Mouse (Mus musculus) forebrain, embryonic 11.5 days (tissue): ENCODE data around the gene Reln. TPM values are rescaled to one million over a fixed set of nuclear protein-coding genes. Genes with fewer than 3 reads are reported as not detected.

Experiments used
- ATAC-seq: fragments of 200-750 bp; cut with Nextera tagmentation; replicated peaks from 2 replicates; pipeline ENCODE4 v1.8.0; 2017; ENCODE audit warnings: moderate TSS enrichment; ENCODE audit not compliant: low FRiP score
- DNase-seq: peaks from one replicate; pipeline ENCODE4 v3.0.0-alpha.2; 2017; ENCODE audit warnings: low spot score
- H3K27ac ChIP-seq: fragments of 300-500 bp; sonication (generic); 2 replicates; pipeline ENCODE4 v1.5.1; 2014; ENCODE audit warnings: low read depth, low read length
- H3K27me3 ChIP-seq: fragments of 300-500 bp; sonication (generic); 2 replicates; pipeline ENCODE4 v1.6.1; 2014; ENCODE audit warnings: mild to moderate bottlenecking, low read length, mixed read lengths; ENCODE audit not compliant: control insufficient read depth, insufficient read depth
- H3K36me3 ChIP-seq: fragments of 300-500 bp; sonication (generic); 2 replicates; pipeline ENCODE4 v1.6.1; 2014; ENCODE audit warnings: mild to moderate bottlenecking, low read length, moderate library complexity, mixed read lengths; ENCODE audit not compliant: control insufficient read depth, insufficient read depth
- H3K4me1 ChIP-seq: fragments of 300-500 bp; sonication (generic); replicated peaks from 2 replicates; pipeline ENCODE4 v1.6.1; 2014; ENCODE audit warnings: low read length, mixed read lengths; ENCODE audit not compliant: control insufficient read depth, insufficient read depth
- H3K4me2 ChIP-seq: fragments of 300-500 bp; sonication (generic); 2 replicates; pipeline ENCODE4 v1.6.1; 2014; ENCODE audit warnings: low read depth, mild to moderate bottlenecking, low read length, moderate library complexity, mixed read lengths; ENCODE audit not compliant: severe bottlenecking
- H3K4me3 ChIP-seq: fragments of 300-500 bp; sonication (generic); 2 replicates; pipeline ENCODE4 v1.5.1; 2014; ENCODE audit warnings: low read depth, low read length
- H3K9ac ChIP-seq: fragments of 300-500 bp; sonication (generic); 2 replicates; pipeline ENCODE4 v1.6.1; 2014; ENCODE audit warnings: low read length
- H3K9me3 ChIP-seq: fragments of 300-500 bp; sonication (generic); 2 replicates; pipeline ENCODE4 v1.6.1; 2016; ENCODE audit warnings: low read length, mixed read lengths; ENCODE audit not compliant: control insufficient read depth
- WGBS: fragments of 180-500 bp; shearing (Covaris S2); extraction: QIAGEN DNeasy Blood & Tissue Kit; methylation state at CpG from one replicate; pipeline ENCODE4 v1.1.7; 2014; 5-methylcytosine and 5-hydroxymethylcytosine counted together
- polyA plus RNA-seq: library from polyadenylated mRNA; unstranded; fragments of >200 nt; fragmentation: Nextera tagmentation; extraction: Ambion mirVana; gene quantifications from 2 replicates; pipeline ENCODE4 v1.2.1, GENCODE M21; 2014

The Reln gene
- polyA plus RNA-seq, 1 experiment from 2014 or later = 15.1 TPM

DNA sequence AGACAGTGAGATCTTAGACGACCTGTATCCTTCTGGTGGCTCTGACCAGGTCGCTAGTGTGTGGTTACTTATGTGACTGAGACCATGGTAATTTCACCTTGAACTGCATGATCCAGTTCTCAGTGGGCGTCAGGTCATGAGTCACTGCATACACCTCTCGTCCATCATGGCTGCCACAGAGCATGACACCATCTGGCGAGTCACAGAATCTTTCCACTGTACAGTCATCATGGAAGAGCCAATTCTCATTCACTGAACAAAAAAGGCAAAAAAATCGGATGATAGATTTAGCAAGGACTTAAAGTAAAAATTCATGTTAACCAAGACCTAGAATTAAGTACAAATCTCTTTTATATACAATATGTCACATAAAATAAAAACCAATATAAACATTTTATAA, 424.2 kb downstream of the Reln start:
- 87% methylated on average over 6 of the region's 6 CpGs for WGBS
- Histone ChIP-seq H3K27ac (no peak overlapping the region), H3K36me3 (no peaks in the 10 kb centered on the region), H3K9ac (no peak overlapping the region), H3K9me3 (no peaks in the 10 kb centered on the region), H3K4me2 (no peak overlapping the region), H3K27me3 (no peaks in the 10 kb centered on the region), H3K4me3 (no peak overlapping the region), H3K4me1 (no peaks in the 10 kb centered on the region)
- DNase-seq (no peak), ATAC-seq (no peak)

DNA sequence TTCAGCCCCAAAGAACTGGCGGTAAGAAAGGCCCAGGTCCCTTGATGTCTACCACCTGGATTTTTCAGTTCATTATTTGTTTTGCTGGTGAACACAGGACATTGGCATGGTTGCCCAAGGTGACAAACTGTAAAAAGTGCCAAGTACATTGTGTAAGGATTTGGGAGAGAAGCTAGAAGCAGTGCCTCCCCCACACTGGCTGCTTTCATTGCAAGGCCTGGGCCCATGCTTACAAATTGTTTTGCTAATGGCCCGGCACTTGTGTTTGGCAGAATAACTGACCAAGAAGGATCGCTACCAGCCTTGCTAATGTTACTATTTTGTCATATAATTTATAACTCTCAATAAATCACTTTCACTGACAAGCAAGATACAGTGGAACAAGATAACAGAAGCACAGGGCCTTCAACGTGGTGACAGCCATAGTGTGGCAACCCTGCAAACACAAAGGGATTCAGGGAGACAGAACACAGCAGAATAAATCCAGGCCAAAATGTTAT, 425.2 kb downstream of the Reln start:
- DNase-seq = no peak
- Histone ChIP-seq H3K27me3 (no peaks in the 10 kb centered on the region), H3K4me3 (no peak overlapping the region), H3K36me3 (no peaks in the 10 kb centered on the region), H3K27ac (no peak overlapping the region), H3K9ac (no peak overlapping the region), H3K4me2 (no peak overlapping the region), H3K4me1 (no peaks in the 10 kb centered on the region), H3K9me3 (no peaks in the 10 kb centered on the region)
- 83% methylated on average over 4 of the region's 4 CpGs for WGBS
- no peak for ATAC-seq

DNA sequence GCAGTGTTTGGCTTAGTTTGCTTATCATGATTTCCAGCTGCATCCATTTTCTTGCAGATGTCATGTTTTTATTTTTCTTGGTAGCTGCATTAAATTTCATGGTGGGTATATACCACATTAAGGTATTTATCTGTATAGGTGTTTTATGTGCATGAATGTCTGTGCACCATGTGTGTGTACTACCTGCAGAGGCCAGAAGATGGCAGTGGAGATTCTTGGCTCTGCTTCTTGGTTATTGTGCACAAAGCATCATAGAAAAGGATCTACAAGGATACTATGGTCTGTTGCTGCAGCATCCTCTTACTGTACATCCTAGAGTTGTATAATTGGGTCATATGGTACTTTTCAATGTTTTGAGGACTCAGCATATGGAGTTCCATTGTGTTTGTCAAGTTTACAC, 428.5 kb downstream of the Reln start:
- DNase-seq = no peak

DNA sequence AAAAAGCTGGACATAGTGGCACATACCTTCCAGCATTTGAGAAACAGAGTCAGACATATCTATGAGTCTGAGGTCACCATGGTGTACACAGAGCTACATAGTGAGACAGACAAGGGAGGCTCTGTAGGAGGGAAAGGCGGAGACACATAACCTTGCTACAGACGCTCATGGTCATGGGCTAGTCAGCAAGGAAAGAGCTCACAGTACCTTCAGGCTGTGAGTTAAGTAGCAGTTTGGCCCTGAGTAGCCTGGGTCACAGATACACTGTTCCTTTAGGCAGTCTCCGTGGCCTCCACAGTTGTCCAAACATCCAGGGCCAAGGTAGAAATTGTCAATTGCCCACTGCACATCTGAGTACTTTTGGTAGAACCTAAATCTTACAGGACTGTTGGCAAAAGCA, 429.7 kb downstream of the Reln start:
- H3K4me3 ChIP-seq = no peak overlapping the region
- 82% methylated on average over 3 of the region's 3 CpGs for WGBS
- no peak overlapping the region for H3K27ac ChIP-seq
- DNase-seq (no peak), ATAC-seq (no peak)
- H3K36me3 ChIP-seq = no peaks in the 10 kb centered on the region
- H3K27me3 ChIP-seq = no peaks in the 10 kb centered on the region
- no peaks in the 10 kb centered on the region for H3K9me3 ChIP-seq
- no peak overlapping the region for H3K9ac ChIP-seq
- H3K4me2 ChIP-seq = no peak overlapping the region
- no peaks in the 10 kb centered on the region for H3K4me1 ChIP-seq

More for the DNA sequence above, 428.5 kb downstream of the Reln start:
- no peak for ATAC-seq
- Histone ChIP-seq H3K27ac (no peak overlapping the region), H3K4me1 (no peaks in the 10 kb centered on the region), H3K27me3 (no peaks in the 10 kb centered on the region), H3K36me3 (no peaks in the 10 kb centered on the region), H3K9me3 (no peaks in the 10 kb centered on the region), H3K4me3 (no peak overlapping the region), H3K4me2 (no peak overlapping the region), H3K9ac (no peak overlapping the region)

DNA sequence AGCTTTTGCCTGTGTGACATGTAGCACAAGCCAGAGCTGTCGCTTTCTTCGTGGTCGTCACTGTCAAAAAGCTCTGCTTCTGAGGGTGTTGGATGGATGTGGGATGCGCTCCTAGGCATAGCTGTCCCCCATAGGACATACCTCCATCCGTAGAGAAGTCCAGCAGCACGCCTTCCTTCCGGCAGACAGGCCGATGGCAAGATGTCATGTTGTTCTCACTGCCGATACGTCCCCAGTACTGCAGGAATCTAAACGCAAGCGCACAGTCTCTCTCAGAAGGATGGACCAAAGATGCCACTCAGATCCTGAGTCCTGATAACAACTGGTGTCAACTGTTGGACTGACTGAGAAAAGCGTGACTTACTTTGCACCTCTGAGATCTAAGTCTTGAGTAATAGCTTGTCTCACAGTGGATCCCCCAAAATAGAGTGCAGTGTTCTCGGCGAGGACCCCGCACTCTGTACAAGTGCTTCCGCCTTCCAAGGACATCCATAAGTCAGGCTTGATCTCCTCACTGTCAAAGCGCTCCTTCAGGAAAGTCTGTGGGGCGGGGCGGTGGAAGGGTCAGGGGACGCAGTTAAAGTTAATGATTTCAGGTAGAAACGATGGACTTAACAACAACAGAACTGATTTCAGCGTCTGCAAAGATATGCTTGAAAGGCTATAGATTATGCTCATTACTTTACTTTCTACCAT, 431.5 kb downstream of the Reln start:
- H3K9ac ChIP-seq = no peak overlapping the region
- no peak for ATAC-seq
- H3K4me1 ChIP-seq = no peaks in the 10 kb centered on the region
- no peak for DNase-seq
- H3K36me3 ChIP-seq = no peaks in the 10 kb centered on the region
- no peak overlapping the region for H3K4me3 ChIP-seq
- 93% methylated on average over 23 of the region's 23 CpGs for WGBS
- no peaks in the 10 kb centered on the region for H3K27me3 ChIP-seq
- H3K27ac ChIP-seq = no peak overlapping the region
- H3K4me2 ChIP-seq = no peak overlapping the region
- no peaks in the 10 kb centered on the region for H3K9me3 ChIP-seq

DNA sequence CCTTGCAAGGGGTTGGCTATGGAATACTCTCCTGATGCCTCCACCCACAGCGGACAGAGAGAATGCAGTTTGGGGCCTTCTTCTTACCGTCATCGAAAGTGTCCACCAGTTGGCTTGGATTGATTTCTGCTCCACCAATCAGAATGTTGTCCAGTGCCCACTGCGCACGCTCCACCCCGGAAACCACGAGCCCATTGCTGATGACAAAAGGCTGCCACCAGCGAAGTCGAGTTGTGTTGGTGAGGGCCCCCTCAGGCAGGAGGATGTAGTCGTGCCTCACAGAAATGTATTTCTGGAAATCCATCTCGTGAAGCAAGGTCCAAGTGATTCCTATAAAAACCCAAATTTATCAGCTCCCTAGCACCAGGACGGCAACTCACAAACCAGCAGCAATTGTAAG, 433.8 kb downstream of the Reln start:
- H3K36me3 ChIP-seq = no peaks in the 10 kb centered on the region
- 95% methylated on average over 12 of the region's 12 CpGs for WGBS
- no peak overlapping the region for H3K27ac ChIP-seq
- no peak for ATAC-seq
- H3K4me2 ChIP-seq = no peak overlapping the region
- H3K4me1 ChIP-seq = no peaks in the 10 kb centered on the region
- no peak for DNase-seq
- H3K4me3 ChIP-seq = no peak overlapping the region
- no peaks in the 10 kb centered on the region for H3K9me3 ChIP-seq
- H3K27me3 ChIP-seq = no peaks in the 10 kb centered on the region
- no peak overlapping the region for H3K9ac ChIP-seq

DNA sequence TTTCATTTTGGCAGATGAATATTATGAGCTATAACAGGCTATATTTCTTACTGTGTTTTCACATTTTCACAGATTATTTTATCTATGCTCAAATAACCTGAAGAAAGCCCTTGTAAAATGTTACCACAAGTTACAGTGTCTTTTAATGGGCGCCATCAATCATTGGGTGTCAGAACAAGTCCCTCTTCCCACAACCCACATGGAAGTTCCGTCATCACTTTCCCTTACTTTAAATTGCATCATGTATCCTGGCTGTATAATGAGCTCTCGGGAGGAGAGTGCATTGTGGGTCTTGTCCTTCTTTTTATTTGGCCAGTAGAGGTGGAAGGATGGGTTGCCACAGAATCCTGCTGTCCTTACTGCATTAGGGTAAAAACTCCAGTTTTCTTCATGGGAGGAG, 434.8 kb downstream of the Reln start:
- Histone ChIP-seq H3K4me2 (no peak overlapping the region), H3K9ac (no peak overlapping the region), H3K27ac (no peak overlapping the region), H3K9me3 (no peaks in the 10 kb centered on the region), H3K4me3 (no peak overlapping the region), H3K36me3 (no peaks in the 10 kb centered on the region), H3K4me1 (no peaks in the 10 kb centered on the region), H3K27me3 (no peaks in the 10 kb centered on the region)
- no peak for ATAC-seq
- WGBS = 86% methylated on average over 3 of the region's 3 CpGs
- DNase-seq = no peak

DNA sequence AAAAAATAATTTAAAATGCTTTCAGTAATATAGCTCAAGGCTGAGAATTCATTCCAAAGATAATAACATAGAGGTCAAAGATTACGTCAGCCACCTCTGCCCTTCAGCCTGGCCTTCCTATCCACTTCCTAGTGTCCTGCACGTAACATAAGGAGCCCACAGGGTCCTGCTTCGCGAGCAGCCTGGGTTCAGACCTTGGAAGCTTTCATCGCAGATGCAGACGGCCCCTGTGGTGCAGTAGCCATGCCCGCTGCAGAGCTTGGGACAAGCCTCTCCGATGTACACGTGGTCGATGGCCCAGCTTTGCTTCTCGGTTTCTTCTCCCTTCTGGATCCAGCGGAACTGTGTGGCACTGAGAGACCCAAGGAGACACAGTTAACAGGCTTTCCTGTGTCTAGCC, 443.1 kb downstream of the Reln start:
- H3K36me3 ChIP-seq = no peaks in the 10 kb centered on the region
- no peak for ATAC-seq
- no peak for DNase-seq

DNA sequence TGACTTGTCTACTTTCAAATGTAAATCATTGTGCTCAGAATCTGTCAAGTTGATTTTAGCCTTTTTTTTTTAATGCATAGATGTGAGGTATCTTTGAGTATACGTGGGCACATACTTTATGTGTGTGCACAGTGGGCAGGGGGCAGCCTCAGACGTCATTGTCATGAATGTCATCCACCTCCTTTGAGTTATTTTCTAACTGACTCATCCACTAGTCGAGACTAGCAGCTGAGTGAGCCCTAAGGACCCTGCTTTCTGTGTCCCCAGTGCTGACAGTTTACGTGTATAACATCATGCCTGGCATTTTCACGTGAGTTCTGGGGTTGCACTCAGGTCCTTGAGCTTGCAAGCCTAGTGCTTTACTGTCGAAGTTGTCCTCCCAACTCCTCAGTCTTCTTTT, 443.6 kb downstream of the Reln start:
- ATAC-seq (no peak), DNase-seq (no peak)
- Histone ChIP-seq H3K9ac (no peak overlapping the region), H3K4me2 (no peak overlapping the region), H3K36me3 (no peaks in the 10 kb centered on the region), H3K9me3 (no peaks in the 10 kb centered on the region), H3K4me1 (no peaks in the 10 kb centered on the region), H3K27ac (no peak overlapping the region), H3K27me3 (no peaks in the 10 kb centered on the region), H3K4me3 (no peak overlapping the region)
- WGBS = 82% methylated on average over 6 of the region's 6 CpGs

More for the DNA sequence above, 443.1 kb downstream of the Reln start:
- WGBS = 74% methylated on average over 12 of the region's 12 CpGs
- Histone ChIP-seq H3K4me2 (no peak overlapping the region), H3K4me1 (no peaks in the 10 kb centered on the region), H3K27me3 (no peaks in the 10 kb centered on the region), H3K9me3 (no peaks in the 10 kb centered on the region), H3K9ac (no peak overlapping the region), H3K4me3 (no peak overlapping the region), H3K27ac (no peak overlapping the region)
